Mouse (Mus musculus) yolk sac, embryonic 10.5 days (tissue): ENCODE data around the gene Gm10273.
"Not testable (repeated sequence)": the region's sequence is repeated elsewhere in the genome, so short reads cannot be mapped to it uniquely, and the experiment has no call there.

Source experiments
- DNase-seq: peaks from one replicate; pipeline ENCODE4 v3.0.0-alpha.2; 2017; ENCODE audit warnings: low spot score

Gm10273 gene

DNA sequence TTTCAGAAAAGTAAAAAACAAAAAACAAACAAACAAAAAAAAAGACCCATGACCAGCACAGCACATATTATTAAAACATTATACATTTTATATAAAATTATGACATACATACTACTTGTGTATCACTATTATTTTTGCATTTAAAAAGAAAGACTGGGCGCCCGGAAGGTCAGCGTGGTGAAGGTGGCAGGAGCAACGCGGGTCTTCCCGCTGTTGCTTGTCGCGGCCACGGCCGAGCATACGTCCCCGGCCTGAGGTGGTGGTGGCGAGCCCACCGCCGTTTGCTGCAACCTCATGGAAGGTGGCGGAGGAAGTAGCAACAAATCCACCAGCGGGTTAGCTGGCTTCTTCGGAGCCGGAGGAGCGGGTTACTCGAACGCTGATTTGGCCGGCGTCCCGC is at the start of gene Gm10273:
Gene Gm10273 (plus strand): TSS at position 172 of the 400 bp plus-strand sequence.
- not testable (repeated sequence) for DNase-seq

DNA sequence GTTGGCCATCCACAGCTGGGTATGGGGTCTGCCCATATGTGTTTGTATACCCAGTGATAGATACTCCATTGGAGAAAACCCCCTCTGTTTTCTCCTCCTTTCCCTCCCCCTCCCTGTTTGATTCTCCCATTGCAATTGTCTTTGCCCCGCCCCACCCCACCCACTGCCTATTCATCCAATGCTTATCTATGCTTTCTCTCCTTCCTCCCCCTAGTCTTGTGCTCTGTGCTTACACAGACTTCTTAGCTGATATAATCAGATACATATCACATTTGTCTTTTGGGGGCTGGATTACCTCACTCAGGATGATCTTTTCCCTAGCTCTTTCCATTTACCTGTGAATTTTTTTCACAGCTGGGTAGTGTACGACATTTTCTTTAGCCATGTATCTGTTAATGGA is 48.9 kb upstream of the Gm10273 start:
- no peak for DNase-seq

GRCm38 (mm10) chr10:59348200-59348599 is 47.2 kb upstream of the Gm10273 start:
- peak; percentile 9 for DNase-seq

DNA sequence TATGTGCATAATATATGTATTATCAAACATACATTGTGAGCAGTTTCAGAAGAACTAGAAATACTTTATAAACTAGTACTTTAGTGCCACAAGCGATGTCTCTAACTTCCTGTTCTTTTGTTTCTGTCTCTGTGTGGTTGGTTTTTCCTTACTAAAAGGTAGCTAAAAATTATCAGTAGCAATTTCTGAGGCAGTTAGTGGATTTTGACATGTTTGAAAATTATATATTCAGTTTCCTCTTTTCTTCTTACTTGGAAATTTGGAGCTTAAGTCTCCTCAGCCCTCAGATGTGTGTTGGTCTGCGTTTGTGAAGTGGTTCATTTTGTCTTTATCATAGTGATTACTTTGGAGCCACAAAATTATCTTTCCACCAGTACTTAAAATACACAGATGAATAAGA is 45.9 kb upstream of the Gm10273 start:
- no peak for DNase-seq

DNA sequence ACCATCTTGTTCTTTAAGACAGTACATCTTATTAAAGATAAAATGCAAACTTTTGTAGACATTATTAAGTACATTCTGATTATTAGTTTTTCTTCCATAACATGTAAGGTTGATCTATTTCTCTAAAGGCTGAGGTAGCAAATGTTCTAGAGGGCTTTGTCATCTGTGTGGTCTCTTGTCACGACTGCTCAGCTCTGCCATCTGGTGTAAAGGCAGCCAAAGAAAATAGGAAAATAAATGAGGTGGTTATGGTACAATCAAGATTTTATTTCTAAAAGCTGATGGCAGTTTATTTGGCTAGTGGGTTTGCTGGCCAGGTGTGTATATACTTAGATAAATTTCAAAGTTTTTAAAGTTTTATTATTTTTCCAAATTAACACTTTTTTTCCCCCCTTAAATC is 42.4 kb upstream of the Gm10273 start:
- no peak for DNase-seq

GRCm38 (mm10) chr10:59354120-59354519 is 41.3 kb upstream of the Gm10273 start:
- no peak for DNase-seq

DNA sequence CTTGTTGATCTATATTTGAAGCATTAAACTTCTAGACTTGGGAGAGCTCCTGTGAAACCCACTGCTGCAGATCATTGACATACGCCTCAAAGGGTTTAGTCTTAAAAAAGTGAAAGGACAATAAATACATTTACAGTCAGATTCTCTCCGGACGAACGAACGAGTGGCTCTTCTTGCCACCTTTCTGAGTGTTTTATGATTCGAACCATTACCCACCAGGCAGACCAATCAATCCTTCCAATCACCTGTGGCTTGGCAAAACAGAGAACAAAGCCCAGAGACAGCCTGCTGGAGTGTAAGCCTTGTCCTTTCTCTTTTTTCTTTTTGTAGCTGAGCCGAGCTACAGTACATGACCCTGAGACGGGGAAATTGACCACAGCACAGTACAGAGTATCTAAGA is 40.4 kb upstream of the Gm10273 start:
- no peak for DNase-seq

DNA sequence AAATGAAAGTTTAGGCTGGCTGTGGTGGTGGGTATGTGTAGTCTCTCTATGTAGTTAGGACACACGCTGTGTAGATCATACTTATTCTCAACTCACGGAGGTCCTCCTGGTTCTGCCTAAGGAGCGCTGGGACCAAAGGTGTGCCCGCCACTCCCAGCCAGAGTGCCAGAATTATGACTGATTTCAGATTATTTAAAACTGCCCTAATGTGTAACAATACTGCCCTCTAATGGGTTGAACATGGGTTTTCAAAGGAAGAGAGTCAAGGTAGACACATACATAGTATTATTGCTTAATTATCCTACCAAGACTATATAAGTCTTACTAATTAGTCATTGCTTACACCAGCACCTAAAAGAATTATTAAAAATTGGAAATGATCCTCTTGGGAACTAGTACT is 36.7 kb upstream of the Gm10273 start:
- DNase-seq, result no peak

GRCm38 (mm10) chr10:59363208-59363607 is 32.2 kb upstream of the Gm10273 start:
- DNase-seq, result no peak

- DNase-seq, result no peak
These were observed 30.9 kb upstream of the Gm10273 start for GRCm38 (mm10) chr10:59364551-59364950.

DNA sequence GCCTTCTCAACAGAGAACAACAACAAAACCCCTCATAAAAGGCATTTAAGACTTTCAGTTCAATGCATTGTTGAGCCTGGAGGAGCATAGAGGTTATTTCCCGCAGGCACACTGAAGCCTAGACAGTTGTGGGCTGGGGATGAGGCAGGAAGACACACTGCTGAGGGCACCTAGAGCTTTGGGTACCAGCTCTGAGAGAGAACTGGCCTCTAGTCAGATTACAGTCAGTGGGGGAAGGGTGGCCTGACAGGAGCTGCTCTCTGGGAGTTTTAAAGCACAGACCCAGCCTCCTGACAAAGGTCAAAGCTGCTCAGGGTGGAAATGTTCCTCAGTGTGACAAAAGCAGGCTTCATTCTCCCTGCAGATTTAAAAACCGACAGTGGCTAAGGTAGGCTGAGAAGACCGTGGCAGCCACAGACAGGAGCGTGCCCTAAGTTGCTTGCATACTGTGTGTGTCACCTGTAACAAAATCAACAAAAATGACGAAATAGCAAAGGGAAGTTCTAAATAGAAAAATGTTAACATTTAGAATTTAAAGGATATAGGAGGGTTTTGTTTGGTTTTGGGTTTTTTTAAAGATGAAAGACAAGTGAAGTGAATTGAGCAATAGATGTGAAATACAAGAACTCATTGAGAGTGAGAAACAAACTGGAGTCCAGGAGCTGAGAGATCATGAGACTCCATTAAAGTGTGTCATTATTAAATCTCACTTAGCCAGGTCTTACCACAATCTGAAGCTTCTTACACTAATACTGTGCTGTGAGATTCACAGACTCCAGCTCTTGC is 29.4 kb upstream of the Gm10273 start:
- peak; percentile 40 for DNase-seq

DNA sequence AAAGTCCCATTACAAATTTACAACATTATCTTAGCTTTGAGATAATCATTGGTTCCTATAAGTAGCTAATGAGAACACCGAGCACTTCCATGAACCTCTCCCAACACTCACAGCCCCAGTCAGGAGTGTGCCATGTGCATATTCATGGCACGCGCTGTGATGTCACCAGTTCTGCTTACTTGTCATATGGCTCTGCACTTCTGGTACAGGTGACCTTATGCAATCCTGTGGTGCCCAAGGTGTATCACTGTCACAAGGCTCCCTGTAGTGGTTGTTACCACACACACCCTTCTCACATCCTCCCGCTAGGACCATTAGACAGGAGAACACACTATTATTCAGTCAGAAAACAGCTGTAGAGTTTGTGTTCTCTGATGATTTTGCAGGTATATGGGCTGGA is 28.7 kb upstream of the Gm10273 start:
- DNase-seq, result no peak

- DNase-seq, result no peak
These were observed 28.2 kb upstream of the Gm10273 start for GRCm38 (mm10) chr10:59367206-59367605.

- no peak for DNase-seq
These were observed 26.7 kb upstream of the Gm10273 start for GRCm38 (mm10) chr10:59368729-59369128.

DNA sequence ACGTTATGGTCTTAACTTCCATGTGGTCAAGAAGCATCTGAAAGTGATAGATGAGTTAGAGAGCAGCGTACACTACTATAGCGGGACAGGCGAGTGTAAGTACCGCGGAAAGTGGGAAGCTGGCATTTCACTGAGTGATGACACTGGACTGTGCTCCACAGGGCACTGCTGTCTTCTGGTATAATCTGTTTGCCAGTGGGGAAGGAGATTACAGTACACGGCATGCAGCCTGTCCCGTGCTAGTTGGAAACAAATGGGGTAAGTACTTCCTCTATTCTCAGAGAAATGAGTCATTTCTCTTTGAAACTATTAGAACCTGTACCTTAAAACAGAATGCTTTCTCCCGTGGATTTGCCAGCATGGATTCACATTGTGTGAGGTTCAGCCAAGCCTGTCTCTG is 26.0 kb upstream of the Gm10273 start:
- no peak for DNase-seq

- peak; percentile 38 for DNase-seq
These were observed 17.5 kb upstream of the Gm10273 start for GRCm38 (mm10) chr10:59377906-59378305.

- no peak for DNase-seq
These were observed 16.7 kb upstream of the Gm10273 start for GRCm38 (mm10) chr10:59378728-59379127.

- DNase-seq, result no peak
These were observed 15.5 kb upstream of the Gm10273 start for GRCm38 (mm10) chr10:59379927-59380326.

DNA sequence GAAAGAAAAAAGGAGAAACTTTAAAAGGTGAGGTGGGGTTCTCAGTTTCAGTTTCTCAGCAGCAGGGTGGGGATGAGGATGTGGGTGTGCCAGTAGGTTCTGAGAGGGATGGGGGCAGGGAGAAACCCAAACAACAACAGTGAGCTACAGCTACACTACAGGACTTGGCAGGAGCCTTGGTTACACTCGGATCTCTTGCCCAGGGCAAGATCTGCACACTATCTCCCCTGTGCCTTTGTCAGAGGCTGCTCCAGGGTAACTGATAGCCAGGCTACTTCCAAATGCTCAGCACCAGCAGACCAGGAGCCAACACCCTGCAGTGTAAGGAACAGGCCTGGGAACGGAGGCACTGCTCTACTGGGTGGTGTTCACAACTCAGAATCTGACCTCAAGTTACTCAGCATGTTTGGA is 15.0 kb upstream of the Gm10273 start:
- DNase-seq, result no peak

GRCm38 (mm10) chr10:59381563-59381962 is 13.9 kb upstream of the Gm10273 start:
- DNase-seq, result not testable (repeated sequence)

DNA sequence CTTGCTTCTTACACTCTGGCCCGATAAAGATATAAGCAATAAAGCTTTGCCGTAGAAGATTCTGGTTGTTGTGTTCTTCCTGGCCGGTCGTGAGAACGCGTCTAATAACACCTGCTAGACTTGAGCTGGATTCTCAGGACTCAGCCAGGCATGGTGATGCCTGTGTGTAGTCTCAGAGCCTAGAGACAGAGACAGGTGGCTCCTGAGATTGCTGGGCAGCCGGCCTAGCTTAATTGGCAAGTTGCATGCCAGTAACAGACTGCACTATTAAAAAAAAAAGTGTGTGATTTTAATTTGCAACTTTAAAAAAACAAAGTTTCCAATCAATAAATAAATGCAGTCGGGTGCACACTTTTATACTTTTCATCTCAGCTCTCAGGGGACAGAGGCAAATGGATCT is 8.5 kb upstream of the Gm10273 start:
- DNase-seq, result no peak

GRCm38 (mm10) chr10:59389652-59390051 is 5.8 kb upstream of the Gm10273 start:
- no peak for DNase-seq

GRCm38 (mm10) chr10:59391907-59392306 is 3.5 kb upstream of the Gm10273 start:
- DNase-seq, result no peak
